Mouse (Mus musculus): Measurements from ENCODE around the gene Asb8.

Gene Asb8

GRCm38 (mm10) chr15:98165525-98165924 lies at the start of gene Asb8:
Gene Asb8 (minus strand): TSS chr15:98165625.
- no peak for DNase-seq (ENCODE audit: low spot score in 2 of 2)

GRCm38 (mm10) chr15:98214130-98214529 lies 48.7 kb upstream of the Asb8 start:
- no peak for DNase-seq (ENCODE audit: low spot score in 2 of 2)

GRCm38 (mm10) chr15:98213336-98213870 lies 48.0 kb upstream of the Asb8 start:
- no peak for DNase-seq (ENCODE audit: low spot score in 2 of 2)

GRCm38 (mm10) chr15:98209676-98210075 lies 44.3 kb upstream of the Asb8 start:
- DNase-seq (ENCODE audit: low spot score in 2 of 2), result no peak

GRCm38 (mm10) chr15:98195442-98195841 lies 30.0 kb upstream of the Asb8 start, which contains the start of gene Olfr288:
Gene Olfr288 (minus strand): TSS chr15:98195542.
- no peak for DNase-seq (ENCODE audit: low spot score in 2 of 2)

GRCm38 (mm10) chr15:98184456-98184855 lies 19.0 kb upstream of the Asb8 start:
- no peak for DNase-seq (ENCODE audit: low spot score in 2 of 2)

GRCm38 (mm10) chr15:98181856-98182570 lies 16.6 kb upstream of the Asb8 start:
- DNase-seq (ENCODE audit: low spot score in 2 of 2), result no peak

- DNase-seq (ENCODE audit: low spot score in 2 of 2), result peak; percentile 48 to 67
Measured at GRCm38 (mm10) chr15:98181132-98181711, 15.8 kb upstream of the Asb8 start.

- DNase-seq (ENCODE audit: low spot score in 2 of 2), result no peak
Measured at GRCm38 (mm10) chr15:98180567-98181131, 15.2 kb upstream of the Asb8 start.

- DNase-seq (ENCODE audit: low spot score in 2 of 2), result no peak
Measured at GRCm38 (mm10) chr15:98177320-98177719, 11.9 kb upstream of the Asb8 start.

- no peak for DNase-seq (ENCODE audit: low spot score in 2 of 2)
Measured at GRCm38 (mm10) chr15:98173821-98174220, 8.4 kb upstream of the Asb8 start.

GRCm38 (mm10) chr15:98172113-98172512 lies 6.7 kb upstream of the Asb8 start:
- DNase-seq (ENCODE audit: low spot score in 2 of 2), result no peak

GRCm38 (mm10) chr15:98170917-98171316 lies 5.5 kb upstream of the Asb8 start:
- no peak for DNase-seq (ENCODE audit: low spot score in 2 of 2)

GRCm38 (mm10) chr15:98170365-98170764 lies 4.9 kb upstream of the Asb8 start:
- DNase-seq (ENCODE audit: low spot score in 2 of 2), result no peak

- DNase-seq (ENCODE audit: low spot score in 2 of 2), result no peak
Measured at GRCm38 (mm10) chr15:98168622-98169004, 3.2 kb upstream of the Asb8 start.

GRCm38 (mm10) chr15:98167645-98168621 lies 2.5 kb upstream of the Asb8 start:
- peak in 1 of 2 experiments; percentile 25 for DNase-seq (ENCODE audit: low spot score in 2 of 2)

- no peak for DNase-seq (ENCODE audit: low spot score in 2 of 2)
Measured at GRCm38 (mm10) chr15:98166963-98167644, 1.7 kb upstream of the Asb8 start, which contains the start of gene Ccdc184. Gene Ccdc184 (plus strand): TSS chr15:98167158.

GRCm38 (mm10) chr15:98162561-98162960 lies 2.9 kb downstream of the Asb8 start:
- DNase-seq (ENCODE audit: low spot score in 2 of 2), result no peak

GRCm38 (mm10) chr15:98161026-98161805 lies 4.2 kb downstream of the Asb8 start:
- DNase-seq (ENCODE audit: low spot score in 2 of 2), result no peak

- no peak for DNase-seq (ENCODE audit: low spot score in 2 of 2)
Measured at GRCm38 (mm10) chr15:98157253-98157652, 8.2 kb downstream of the Asb8 start.

Data from spleen, postnatal 14 days (tissue).